Mouse (Mus musculus): ENCODE data around the gene Msrb1. TPM values are rescaled to one million over a fixed set of nuclear protein-coding genes. Genes with fewer than 3 reads are reported as not detected.
A peak's percentile ranks its signal among the peaks of the same experiment; 100 is the strongest.

Msrb1 gene
- 10 to 100 TPM in 16 of 26 experiments, 1 to 10 TPM in 10; 3.1 to 37.9 (median 16.7) TPM for total RNA-seq (2018; cell fraction: chromatin; rRNA removed)
- total RNA-seq (2018; cell fraction: cytosol; rRNA removed) = 100 to 1,000 TPM; 180 to 290 (median 259) TPM
- total RNA-seq (2018; cell fraction: nucleus; rRNA removed) = 10 to 100 TPM; 22.8 to 94.0 (median 54.0) TPM
- 145 to 266 TPM (median 156 TPM) in 3 replicates for polyA plus RNA-seq (2018)

- Histone ChIP-seq H3K79me2 (ENCODE audit: inconsistent target) (peaks cover 38% of the 10 kb centered on the region), H3K27ac (peak within 1 kb of the TSS; percentile 75), H3K36me3 (ENCODE audit: inconsistent target) (peaks cover 23% of the 10 kb centered on the region), H3K4me3 (ENCODE audit: inconsistent target) (peak within 1 kb of the TSS; percentile 96)
- WGBS (ENCODE audit: missing documents) = 2% methylated on average over 29 of the region's 29 CpGs
These were observed at the start of gene Msrb1 for GRCm38 (mm10) chr17:24736330-24737051. TSS of gene Msrb1 (plus strand) at chr17:24736642.

DNA sequence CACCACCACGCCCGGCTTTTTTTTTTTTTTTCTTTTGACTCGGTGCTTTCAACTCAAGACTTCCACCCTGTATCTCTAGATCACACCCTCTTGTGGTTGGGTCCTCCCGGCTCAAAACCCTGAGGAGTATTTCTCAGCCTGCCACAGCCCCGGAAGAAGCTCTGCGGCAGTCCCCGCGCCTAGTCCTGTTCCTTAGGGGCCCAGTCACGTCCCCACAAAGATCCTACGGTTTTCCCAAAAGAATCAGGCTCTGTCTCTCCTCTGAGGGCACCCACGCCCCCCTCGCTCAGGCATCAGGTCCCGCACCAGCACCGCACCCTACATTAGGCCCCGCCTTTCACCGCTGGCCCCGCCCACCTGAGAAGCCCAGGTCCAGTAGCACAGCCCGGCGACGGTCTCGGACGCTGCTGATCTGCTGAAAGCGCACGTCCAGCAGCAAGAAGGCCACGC, 49.3 kb upstream of the Msrb1 start:
- peak overlapping the region; percentile 29 for H3K4me3 ChIP-seq (ENCODE audit: inconsistent target)
- WGBS (ENCODE audit: missing documents) = 3% methylated on average over 22 of the region's 25 CpGs
- 0 out of 2 replicates have a peak, but pooled peaks cover under 1% of the 10 kb centered on the region for H3K36me3 ChIP-seq (ENCODE audit: inconsistent target)
- H3K79me2 ChIP-seq (ENCODE audit: inconsistent target) = no peaks in the 10 kb centered on the region
- H3K27ac ChIP-seq = no peak overlapping the region

DNA sequence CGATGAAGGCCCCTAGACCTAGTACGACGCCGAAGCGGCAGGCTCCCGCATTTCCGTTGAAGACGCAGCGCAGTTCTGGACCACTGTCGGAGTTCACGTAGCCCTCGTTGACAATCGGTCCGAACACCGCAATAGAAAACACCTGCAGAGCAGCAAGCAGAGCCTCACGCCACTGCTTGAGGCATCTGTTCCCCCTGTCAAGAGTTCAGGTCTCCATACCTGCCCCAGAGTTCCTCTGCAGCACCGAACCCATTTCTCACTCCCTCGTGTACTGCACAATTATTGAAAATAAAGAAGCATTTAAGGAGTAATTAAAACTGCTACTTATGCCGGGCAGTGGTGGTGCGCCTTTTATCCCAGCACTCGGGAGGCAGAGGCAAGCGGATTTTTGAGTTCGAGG, 48.8 kb upstream of the Msrb1 start:
- no peaks in the 10 kb centered on the region for H3K36me3 ChIP-seq (ENCODE audit: inconsistent target)
- WGBS (ENCODE audit: missing documents) = 40% methylated on average over 23 of the region's 23 CpGs
- H3K79me2 ChIP-seq (ENCODE audit: inconsistent target) = no peaks in the 10 kb centered on the region
- H3K4me3 ChIP-seq (ENCODE audit: inconsistent target) = no peak overlapping the region
- no peak overlapping the region for H3K27ac ChIP-seq

- H3K36me3 ChIP-seq (ENCODE audit: inconsistent target) = no peaks in the 10 kb centered on the region
- H3K4me3 ChIP-seq (ENCODE audit: inconsistent target) = no peak within 1 kb of the TSS
- no peak within 1 kb of the TSS for H3K27ac ChIP-seq
- H3K79me2 ChIP-seq (ENCODE audit: inconsistent target) = no peaks in the 10 kb centered on the region
- whole genome bisulfite sequencing (ENCODE audit: missing documents) = 10% methylated on average over 54 of the region's 55 CpGs
These were observed 47.0 kb upstream of the Msrb1 start, which contains the start of gene Syngr3 for GRCm38 (mm10) chr17:24689251-24690081. TSS of gene Syngr3 (minus strand) at chr17:24689955.

- WGBS (ENCODE audit: missing documents) = 45% methylated on average over 5 of the region's 5 CpGs
- Histone ChIP-seq H3K4me3 (ENCODE audit: inconsistent target) (no peak overlapping the region), H3K36me3 (ENCODE audit: inconsistent target) (no peaks in the 10 kb centered on the region)
These were observed 44.1 kb upstream of the Msrb1 start for GRCm38 (mm10) chr17:24692385-24692784.

DNA sequence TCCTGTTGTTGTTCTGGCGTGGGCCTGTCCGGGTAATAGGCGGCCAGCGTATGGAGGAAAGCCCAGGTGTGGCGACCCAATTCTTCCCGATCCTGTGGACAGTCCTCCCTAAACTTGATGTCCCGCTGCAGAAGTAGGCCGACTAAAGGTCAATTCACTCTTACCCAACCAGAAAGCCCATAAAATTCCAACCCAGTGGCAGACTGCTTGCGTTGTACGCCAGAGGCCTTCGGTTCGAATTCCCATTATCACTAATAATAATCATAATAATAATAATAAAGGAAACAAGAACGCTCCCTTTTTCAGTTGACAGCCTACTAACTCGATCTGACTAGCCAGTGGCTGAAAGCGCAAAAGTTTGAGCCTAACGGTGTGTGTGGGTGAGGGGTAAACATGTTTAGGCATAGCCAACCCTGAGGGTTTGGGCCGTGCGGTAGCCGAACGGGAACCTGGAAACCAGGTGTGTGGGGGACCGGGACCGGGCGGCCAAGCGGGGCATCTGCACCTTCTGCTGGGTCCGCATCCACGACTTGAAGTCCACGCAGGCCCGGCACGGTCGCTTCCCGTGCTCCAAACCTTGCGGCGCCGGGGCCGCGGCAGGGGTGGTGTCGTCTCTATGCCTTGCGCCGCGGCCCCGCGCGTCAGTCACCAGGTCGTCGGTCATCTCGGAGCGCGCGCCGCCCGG, 41.0 kb upstream of the Msrb1 start:
- no peak overlapping the region for H3K27ac ChIP-seq
- H3K79me2 ChIP-seq (ENCODE audit: inconsistent target) = no peaks in the 10 kb centered on the region
- peak overlapping the region; percentile 46 for H3K4me3 ChIP-seq (ENCODE audit: inconsistent target)
- H3K36me3 ChIP-seq (ENCODE audit: inconsistent target) = peaks cover 5% of the 10 kb centered on the region; the same call in 1 of the 2 replicates
- WGBS (ENCODE audit: missing documents) = 10% methylated on average over 43 of the region's 51 CpGs

More at GRCm38 (mm10) chr17:24692385-24692784, 44.1 kb upstream of the Msrb1 start:
- Histone ChIP-seq H3K27ac (peak overlapping the region; percentile 48), H3K79me2 (ENCODE audit: inconsistent target) (no peaks in the 10 kb centered on the region)

GRCm38 (mm10) chr17:24696011-24696697, 40.3 kb upstream of the Msrb1 start, which contains the start of the genes Gfer and Noxo1:
TSS of gene Gfer (minus strand) at chr17:24696156.
TSS of gene Noxo1 (plus strand) at chr17:24696234.
- WGBS (ENCODE audit: missing documents) = under 1% methylated on average over 59 of the region's 76 CpGs
- no peaks in the 10 kb centered on the region for H3K79me2 ChIP-seq (ENCODE audit: inconsistent target)
- H3K36me3 ChIP-seq (ENCODE audit: inconsistent target) = peaks cover 11% of the 10 kb centered on the region; the same call in 1 of the 2 replicates
- no peak within 1 kb of the TSS for H3K27ac ChIP-seq
- peak within 1 kb of the TSS; percentile 67 for H3K4me3 ChIP-seq (ENCODE audit: inconsistent target)

- no peak overlapping the region for H3K4me3 ChIP-seq (ENCODE audit: inconsistent target)
- 57% methylated on average over 5 of the region's 5 CpGs for WGBS (ENCODE audit: missing documents)
- H3K27ac ChIP-seq = no peak overlapping the region
- no peaks in the 10 kb centered on the region for H3K79me2 ChIP-seq (ENCODE audit: inconsistent target)
- peaks cover 23% of the 10 kb centered on the region; the same call in 1 of the 2 replicates for H3K36me3 ChIP-seq (ENCODE audit: inconsistent target)
These were observed 38.5 kb upstream of the Msrb1 start for GRCm38 (mm10) chr17:24697985-24698384.

GRCm38 (mm10) chr17:24698715-24699114, 37.7 kb upstream of the Msrb1 start:
- H3K79me2 ChIP-seq (ENCODE audit: inconsistent target) = no peaks in the 10 kb centered on the region
- WGBS (ENCODE audit: missing documents) = 85% methylated on average over 9 of the region's 9 CpGs
- H3K4me3 ChIP-seq (ENCODE audit: inconsistent target) = no peak overlapping the region
- H3K36me3 ChIP-seq (ENCODE audit: inconsistent target) = peaks cover 24% of the 10 kb centered on the region; the same call in 1 of the 2 replicates
- H3K27ac ChIP-seq = no peak overlapping the region

GRCm38 (mm10) chr17:24699473-24699872, 37.0 kb upstream of the Msrb1 start:
- Histone ChIP-seq H3K79me2 (ENCODE audit: inconsistent target) (no peaks in the 10 kb centered on the region), H3K36me3 (ENCODE audit: inconsistent target) (peaks cover 31% of the 10 kb centered on the region; the same call in 1 of the 2 replicates), H3K27ac (no peak overlapping the region), H3K4me3 (ENCODE audit: inconsistent target) (no peak overlapping the region)
- WGBS (ENCODE audit: missing documents) = 80% methylated on average over 2 of the region's 2 CpGs

GRCm38 (mm10) chr17:24701251-24701650, 35.2 kb upstream of the Msrb1 start:
- Histone ChIP-seq H3K4me3 (ENCODE audit: inconsistent target) (no peak overlapping the region), H3K36me3 (ENCODE audit: inconsistent target) (peaks cover 33% of the 10 kb centered on the region; the same call in 1 of the 2 replicates), H3K27ac (no peak overlapping the region), H3K79me2 (ENCODE audit: inconsistent target) (peaks cover 8% of the 10 kb centered on the region; the same call in 1 of the 2 replicates)
- WGBS (ENCODE audit: missing documents) = 98% methylated on average over 7 of the region's 9 CpGs

GRCm38 (mm10) chr17:24705821-24706220, 30.6 kb upstream of the Msrb1 start:
- peaks cover 17% of the 10 kb centered on the region; the same call in 1 of the 2 replicates for H3K79me2 ChIP-seq (ENCODE audit: inconsistent target)
- 88% methylated on average over 3 of the region's 3 CpGs for WGBS (ENCODE audit: missing documents)
- no peak overlapping the region for H3K4me3 ChIP-seq (ENCODE audit: inconsistent target)
- H3K36me3 ChIP-seq (ENCODE audit: inconsistent target) = peaks cover 25% of the 10 kb centered on the region; the same call in 1 of the 2 replicates
- H3K27ac ChIP-seq = no peak overlapping the region
